Mouse (Mus musculus): ENCODE results near the gene Rfxank. TPM values are rescaled to one million over a fixed set of nuclear protein-coding genes. Genes with fewer than 3 reads are reported as not detected.

Rfxank gene
- polyA plus RNA-seq, 1 experiment, result 28.6 TPM

DNA sequence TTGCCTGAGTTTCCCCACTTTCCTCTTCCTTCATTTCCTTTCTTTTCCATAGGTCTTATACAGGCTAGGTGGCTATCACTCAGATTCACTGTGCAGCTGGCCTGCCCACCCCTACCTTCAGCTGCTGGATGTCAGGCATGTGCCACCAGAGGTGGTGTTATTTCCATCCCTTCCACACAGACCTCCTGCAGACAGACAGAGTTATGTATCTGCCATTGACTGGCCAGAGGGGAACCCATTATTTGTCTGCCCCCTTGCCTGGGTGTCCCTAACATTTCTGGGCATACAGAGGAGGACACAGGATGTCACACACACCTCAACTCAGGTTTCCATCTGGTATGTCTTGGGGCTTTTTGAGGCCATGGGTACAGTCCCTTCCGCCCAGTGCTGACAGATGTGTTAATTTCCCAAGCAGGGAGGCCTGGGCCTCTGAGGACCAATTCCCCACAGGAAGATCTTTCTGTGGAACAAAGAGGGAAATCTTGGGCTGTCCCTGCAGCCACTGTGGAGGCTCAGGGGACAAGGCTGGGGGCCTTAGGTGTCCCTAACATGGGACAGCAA is 18.4 kb upstream of the Rfxank start:
- TF ChIP-seq CTCF (IDR thresholded peaks at IDR 0.05; ENCODE audit: insufficient read depth, low read length) (no peak), POLR2A (IDR thresholded peaks at IDR 0.05; ENCODE audit: borderline replicate concordance, extremely low read depth, low read depth, low read length) (no peak)
- H3K4me1 ChIP-seq (ENCODE audit: control insufficient read depth, insufficient read depth, low read length), result peaks cover 4% of the 10 kb centered on the region; the same call in 1 of the 2 replicates
- DNase-seq, result no peak
- 100% methylated on average over 1 of the region's 1 CpGs for WGBS
- H3K4me3 ChIP-seq (replicated peaks; ENCODE audit: extremely low read depth, low read depth, low read length), result no peak overlapping the region

GRCm38 (mm10) chr8:70152537-70153257 is 13.7 kb upstream of the Rfxank start:
- 13% methylated on average over 21 of the region's 22 CpGs for WGBS
- peak; percentile 53 for DNase-seq
- Histone ChIP-seq H3K4me1 (ENCODE audit: control insufficient read depth, insufficient read depth, low read length) (peaks cover 4% of the 10 kb centered on the region; the same call in 1 of the 2 replicates), H3K4me3 (replicated peaks; ENCODE audit: extremely low read depth, low read depth, low read length) (no peak overlapping the region)
- no peak for TF ChIP-seq CTCF (IDR thresholded peaks at IDR 0.05; ENCODE audit: insufficient read depth, low read length)
- no peak for TF ChIP-seq POLR2A (IDR thresholded peaks at IDR 0.05; ENCODE audit: borderline replicate concordance, extremely low read depth, low read depth, low read length)

DNA sequence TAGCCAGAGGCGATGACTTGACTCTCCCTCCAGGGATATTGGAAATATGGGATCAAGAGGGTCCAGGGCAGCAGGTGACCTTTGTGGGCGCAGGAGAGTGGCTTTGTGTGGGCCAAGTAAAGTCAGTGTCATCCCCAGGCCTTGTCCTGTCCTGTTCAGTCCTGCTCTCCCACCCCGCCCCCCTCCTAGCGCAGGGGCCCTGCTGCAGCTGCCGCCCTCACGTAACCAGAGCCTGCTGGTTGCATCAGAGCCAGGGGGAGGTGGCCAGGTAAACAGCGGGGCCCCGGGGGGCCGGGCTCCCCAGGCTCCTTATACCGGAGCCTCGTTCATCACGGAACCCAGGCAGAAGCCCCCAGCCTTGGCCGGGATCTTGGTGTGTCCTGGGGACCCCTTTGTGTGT is 11.2 kb upstream of the Rfxank start:
- Histone ChIP-seq H3K4me1 (ENCODE audit: control insufficient read depth, insufficient read depth, low read length) (peaks cover 4% of the 10 kb centered on the region; the same call in 1 of the 2 replicates), H3K4me3 (replicated peaks; ENCODE audit: extremely low read depth, low read depth, low read length) (no peak overlapping the region)
- TF ChIP-seq POLR2A (IDR thresholded peaks at IDR 0.05; ENCODE audit: borderline replicate concordance, extremely low read depth, low read depth, low read length) (no peak), CTCF (IDR thresholded peaks at IDR 0.05; ENCODE audit: insufficient read depth, low read length) (no peak)
- WGBS, result 21% methylated on average over 13 of the region's 13 CpGs
- no peak for DNase-seq

- WGBS, result 78% methylated on average over 7 of the region's 7 CpGs
- H3K4me1 ChIP-seq (ENCODE audit: control insufficient read depth, insufficient read depth, low read length), result peaks cover 4% of the 10 kb centered on the region; the same call in 1 of the 2 replicates
- no peak for DNase-seq
- TF ChIP-seq POLR2A (IDR thresholded peaks at IDR 0.05; ENCODE audit: borderline replicate concordance, extremely low read depth, low read depth, low read length), result no peak
- no peak for TF ChIP-seq CTCF (IDR thresholded peaks at IDR 0.05; ENCODE audit: insufficient read depth, low read length)
- H3K4me3 ChIP-seq (replicated peaks; ENCODE audit: extremely low read depth, low read depth, low read length), result no peak overlapping the region
These were observed 9.0 kb upstream of the Rfxank start for GRCm38 (mm10) chr8:70147678-70148607.

- TF ChIP-seq POLR2A (IDR thresholded peaks at IDR 0.05; ENCODE audit: borderline replicate concordance, extremely low read depth, low read depth, low read length) (no peak), CTCF (IDR thresholded peaks at IDR 0.05; ENCODE audit: insufficient read depth, low read length) (no peak)
- whole genome bisulfite sequencing, result 4% methylated on average over 9 of the region's 9 CpGs
- Histone ChIP-seq H3K4me1 (ENCODE audit: control insufficient read depth, insufficient read depth, low read length) (peaks cover 12% of the 10 kb centered on the region), H3K4me3 (replicated peaks; ENCODE audit: extremely low read depth, low read depth, low read length) (peak overlapping the region; percentile 81)
- no peak for DNase-seq
These were observed 1.0 kb upstream of the Rfxank start for GRCm38 (mm10) chr8:70139981-70140380.

GRCm38 (mm10) chr8:70137890-70138289 is 1.1 kb downstream of the Rfxank start:
- Histone ChIP-seq H3K4me3 (replicated peaks; ENCODE audit: extremely low read depth, low read depth, low read length) (no peak overlapping the region), H3K4me1 (ENCODE audit: control insufficient read depth, insufficient read depth, low read length) (peaks cover 12% of the 10 kb centered on the region)
- TF ChIP-seq POLR2A (IDR thresholded peaks at IDR 0.05; ENCODE audit: borderline replicate concordance, extremely low read depth, low read depth, low read length) (no peak), CTCF (IDR thresholded peaks at IDR 0.05; ENCODE audit: insufficient read depth, low read length) (no peak)
- 78% methylated on average over 4 of the region's 4 CpGs for WGBS
- no peak for DNase-seq

- Histone ChIP-seq H3K4me1 (ENCODE audit: control insufficient read depth, insufficient read depth, low read length) (peaks cover 12% of the 10 kb centered on the region), H3K4me3 (replicated peaks; ENCODE audit: extremely low read depth, low read depth, low read length) (no peak overlapping the region)
- WGBS, result 86% methylated on average over 4 of the region's 4 CpGs
- no peak for DNase-seq
- no peak for TF ChIP-seq POLR2A (IDR thresholded peaks at IDR 0.05; ENCODE audit: borderline replicate concordance, extremely low read depth, low read depth, low read length)
- TF ChIP-seq CTCF (IDR thresholded peaks at IDR 0.05; ENCODE audit: insufficient read depth, low read length), result no peak
These were observed 2.4 kb downstream of the Rfxank start for GRCm38 (mm10) chr8:70136591-70136990.

DNA sequence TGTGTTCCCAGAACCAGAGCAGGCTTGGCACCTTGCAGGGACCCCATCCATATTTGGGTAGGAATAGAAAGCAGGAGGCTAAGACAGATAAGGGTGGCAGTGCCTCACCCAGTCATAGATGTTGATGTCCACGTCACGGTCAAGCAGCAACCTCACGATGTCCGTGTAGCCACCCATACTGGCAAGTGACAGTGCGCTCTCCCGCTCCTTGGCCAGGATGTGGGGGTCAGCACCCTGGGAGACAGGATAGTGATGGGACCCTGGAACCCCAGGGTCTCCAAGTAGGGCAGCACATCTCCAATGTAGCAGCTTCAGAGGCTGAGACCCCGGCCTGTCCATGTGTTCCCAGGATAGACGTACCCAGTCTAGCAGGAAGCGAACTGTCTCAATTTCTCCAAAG is 4.0 kb downstream of the Rfxank start:
- H3K4me3 ChIP-seq (replicated peaks; ENCODE audit: extremely low read depth, low read depth, low read length), result no peak overlapping the region
- no peak for TF ChIP-seq POLR2A (IDR thresholded peaks at IDR 0.05; ENCODE audit: borderline replicate concordance, extremely low read depth, low read depth, low read length)
- no peak for TF ChIP-seq CTCF (IDR thresholded peaks at IDR 0.05; ENCODE audit: insufficient read depth, low read length)
- peaks cover 5% of the 10 kb centered on the region; the same call in 1 of the 2 replicates for H3K4me1 ChIP-seq (ENCODE audit: control insufficient read depth, insufficient read depth, low read length)
- no peak for DNase-seq
- WGBS, result 90% methylated on average over 9 of the region's 9 CpGs

GRCm38 (mm10) chr8:70134086-70134485 is 4.9 kb downstream of the Rfxank start:
- TF ChIP-seq POLR2A (IDR thresholded peaks at IDR 0.05; ENCODE audit: borderline replicate concordance, extremely low read depth, low read depth, low read length) (no peak), CTCF (IDR thresholded peaks at IDR 0.05; ENCODE audit: insufficient read depth, low read length) (no peak)
- H3K4me3 ChIP-seq (replicated peaks; ENCODE audit: extremely low read depth, low read depth, low read length), result no peak overlapping the region
- 90% methylated on average over 5 of the region's 5 CpGs for WGBS
- DNase-seq, result no peak
- H3K4me1 ChIP-seq (ENCODE audit: control insufficient read depth, insufficient read depth, low read length), result peaks cover 5% of the 10 kb centered on the region; the same call in 1 of the 2 replicates
